Mouse (Mus musculus): ENCODE measurements at regions not wholly inside any gene's neighbourhood (a gene's known extent, or its start where the extent isn't known, plus 50 kb on each side); places are given as distances from the start of the nearest gene placed in this dataset.

GRCm38 (mm10) chr3:21493384-21493783 is 583.1 kb upstream of the Tbl1xr1 start:
- TF ChIP-seq CTCF (conservative IDR thresholded peaks at IDR 0.05; ENCODE audit: insufficient read depth, insufficient read length, low read depth, low read length) (no peak), POLR2A (IDR thresholded peaks at IDR 0.05; ENCODE audit: low read depth, low read length) (no peak)

All from kidney, adult 2 months (tissue).